Mouse (Mus musculus) testis, adult 2 months (tissue): ENCODE measurements around the gene Fhad1.
A peak's percentile ranks its signal among the peaks of the same experiment; 100 is the strongest.

Experiments
- CTCF ChIP-seq: fragments of 200-500 bp; IDR thresholded peaks from 2 replicates; pipeline ENCODE4 v1.5.1; 2012; ENCODE audit warnings: low read depth, mild to moderate bottlenecking, inconsistent platforms, low read length, moderate library complexity; ENCODE audit not compliant: control insufficient read depth, insufficient read depth, insufficient replicate concordance
- POLR2A ChIP-seq: fragments of 200-500 bp; IDR thresholded peaks from 2 replicates; pipeline ENCODE4 v1.6.1; 2012; ENCODE audit warnings: low read depth, mild to moderate bottlenecking, inconsistent platforms, low read length, moderate library complexity; ENCODE audit not compliant: control insufficient read depth

- peak; percentile 75 for TF ChIP-seq CTCF
- no peak for TF ChIP-seq POLR2A
These were observed 51.8 kb downstream of the Fhad1 start for GRCm38 (mm10) chr4:141962811-141963685.
